Mouse (Mus musculus) liver, embryonic 14.5 days (tissue): ENCODE data around the gene Scyl1.

Experiments used
- CTCF ChIP-seq: IDR thresholded peaks from 2 replicates; pipeline ENCODE4 v1.5.1; 2016; ENCODE audit warnings: antibody characterized with exemption, low read depth, control low read depth
- EP300 ChIP-seq: IDR thresholded peaks from 2 replicates; pipeline ENCODE4 v1.6.1; 2016; ENCODE audit warnings: antibody characterized with exemption, low read depth

DNA sequence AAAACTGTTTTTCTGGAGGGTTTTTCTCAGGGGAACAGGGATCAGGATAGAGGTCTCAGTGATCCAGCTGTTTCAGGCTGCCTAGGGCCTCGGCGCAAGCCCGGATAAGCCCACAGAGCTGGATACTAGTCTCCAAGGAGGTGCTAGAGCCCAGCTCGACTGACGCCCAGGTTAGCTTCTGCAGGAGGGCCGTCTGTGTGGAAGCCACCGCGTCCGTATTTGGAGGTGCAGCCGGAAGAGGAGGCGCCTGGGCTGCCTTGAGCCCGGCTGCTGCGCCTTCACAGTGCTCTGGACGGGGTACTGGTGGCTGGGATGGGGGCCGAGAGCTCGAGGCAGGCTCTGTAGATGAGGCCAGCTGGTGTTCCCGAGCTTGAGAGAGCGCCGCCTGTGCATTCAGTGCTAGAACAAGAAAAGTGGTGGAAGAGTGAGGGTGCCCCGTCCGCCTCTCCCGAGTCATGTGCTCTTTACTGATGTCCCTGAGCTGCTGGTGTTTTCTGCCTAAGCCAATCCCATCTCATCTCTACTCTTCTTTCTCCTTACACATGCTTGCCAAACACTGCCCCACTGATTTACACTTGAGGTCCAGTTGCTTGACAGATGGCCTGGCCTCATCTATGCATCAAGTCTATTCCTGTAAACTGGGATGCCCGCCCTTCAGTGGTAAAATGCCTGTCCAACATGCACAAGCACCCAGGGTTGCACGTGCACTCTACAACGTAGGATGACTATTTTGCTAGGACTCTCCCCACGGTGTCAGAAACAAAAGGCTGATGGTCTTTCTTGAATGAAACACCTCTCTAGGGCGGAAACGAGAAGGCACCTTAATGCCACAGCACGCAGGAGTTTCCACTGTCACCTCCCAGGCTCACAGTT, 40.7 kb downstream of the Scyl1 start:
- TF ChIP-seq EP300 (no peak), CTCF (no peak)
